Mouse (Mus musculus) kidney, postnatal 0 days (tissue): ENCODE measurements around the gene Foxn2. TPM values are rescaled to one million over a fixed set of nuclear protein-coding genes. Genes with fewer than 3 reads are reported as not detected.

ENCODE experiments used
- ATAC-seq: fragments of 200-750 bp; cut with Nextera tagmentation; replicated peaks from 2 replicates; pipeline ENCODE4 v1.8.0; 2017; ENCODE audit warnings: low read depth, moderate number of reproducible peaks, moderate TSS enrichment, moderate library complexity; ENCODE audit not compliant: low FRiP score
- DNase-seq: peaks from one replicate; pipeline ENCODE4 v3.0.0-alpha.2; 2016; ENCODE audit warnings: low spot score
- H3K27ac ChIP-seq: fragments of 300-500 bp; sonication (generic); 2 replicates; pipeline ENCODE4 v1.5.1; 2014; ENCODE audit warnings: mild to moderate bottlenecking
- H3K27me3 ChIP-seq: fragments of 300-500 bp; sonication (generic); 2 replicates; pipeline ENCODE4 v1.6.1; 2014; ENCODE audit warnings: low read length, mixed read lengths; ENCODE audit not compliant: insufficient read depth
- H3K36me3 ChIP-seq: fragments of 300-500 bp; sonication (generic); 2 replicates; pipeline ENCODE4 v1.6.1; 2014; ENCODE audit warnings: low read length, mixed read lengths; ENCODE audit not compliant: insufficient read depth
- H3K4me1 ChIP-seq: fragments of 300-500 bp; sonication (generic); replicated peaks from 2 replicates; pipeline ENCODE4 v1.6.1; 2014; ENCODE audit warnings: antibody characterized with exemption, low read length, mixed read lengths; ENCODE audit not compliant: insufficient read depth
- H3K4me2 ChIP-seq: fragments of 300-500 bp; sonication (generic); 2 replicates; pipeline ENCODE4 v1.6.1; 2014; ENCODE audit warnings: mild to moderate bottlenecking, low read length, moderate library complexity, mixed read lengths
- H3K4me3 ChIP-seq: fragments of 300-500 bp; sonication (generic); replicated peaks from 2 replicates; pipeline ENCODE4 v1.5.1; 2014; ENCODE audit warnings: low read depth, low read length
- H3K9ac ChIP-seq: fragments of 300-500 bp; sonication (generic); 2 replicates; pipeline ENCODE4 v1.6.1; 2014; ENCODE audit warnings: low read depth, low read length
- H3K9me3 ChIP-seq: fragments of 300-500 bp; sonication (generic); replicated peaks from 2 replicates; pipeline ENCODE4 v1.6.1; 2016; ENCODE audit warnings: low read length, inconsistent platforms, mixed read lengths
- CTCF ChIP-seq: IDR thresholded peaks from 2 replicates; pipeline ENCODE4 v1.5.1; 2016; ENCODE audit warnings: antibody characterized with exemption, low read depth, mild to moderate bottlenecking, moderate library complexity
- WGBS: fragments of 180-500 bp; shearing (Covaris S2); extraction: QIAGEN DNeasy Blood & Tissue Kit; methylation state at CpG from one replicate; pipeline ENCODE4 v1.1.7; 2014; 5-methylcytosine and 5-hydroxymethylcytosine counted together
- polyA plus RNA-seq: library from polyadenylated mRNA; unstranded; fragments of >200 nt; fragmentation: Nextera tagmentation; extraction: Ambion mirVana; gene quantifications from 2 replicates; pipeline ENCODE4 v1.2.1, GENCODE M21; 2015

Foxn2 gene
- polyA plus RNA-seq, 1 experiment from 2014 or later = 9.9 TPM

DNA sequence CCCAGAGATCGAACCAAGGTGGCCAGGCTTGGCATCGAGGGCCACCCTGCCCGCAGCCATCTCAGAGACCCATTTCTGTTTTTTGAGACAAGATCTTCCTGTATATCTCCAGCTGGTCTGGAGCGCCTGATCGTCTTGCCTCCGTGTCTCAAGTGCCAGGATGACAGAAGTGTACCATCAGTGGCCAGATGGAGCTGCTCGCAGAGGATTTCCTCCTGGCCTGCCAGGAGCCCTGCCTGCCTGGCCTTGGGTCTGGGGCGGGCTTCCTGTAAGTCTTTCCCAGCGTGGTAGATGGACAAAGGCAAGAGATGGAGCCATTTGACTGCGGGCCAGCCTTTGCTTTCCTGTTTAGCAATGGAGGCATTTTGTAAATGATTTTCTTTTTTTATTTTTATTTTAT, 66.9 kb downstream of the Foxn2 start:
- DNase-seq (no peak), ATAC-seq (no peak)
- Histone ChIP-seq H3K4me3 (no peak overlapping the region), H3K27ac (no peak overlapping the region), H3K4me2 (no peak overlapping the region), H3K4me1 (peaks cover 2% of the 10 kb centered on the region; the same call in 1 of the 2 replicates), H3K9ac (no peak overlapping the region), H3K27me3 (no peaks in the 10 kb centered on the region), H3K36me3 (no peaks in the 10 kb centered on the region), H3K9me3 (no peaks in the 10 kb centered on the region)
- no peak for TF ChIP-seq CTCF
- 83% methylated on average over 10 of the region's 10 CpGs for WGBS

DNA sequence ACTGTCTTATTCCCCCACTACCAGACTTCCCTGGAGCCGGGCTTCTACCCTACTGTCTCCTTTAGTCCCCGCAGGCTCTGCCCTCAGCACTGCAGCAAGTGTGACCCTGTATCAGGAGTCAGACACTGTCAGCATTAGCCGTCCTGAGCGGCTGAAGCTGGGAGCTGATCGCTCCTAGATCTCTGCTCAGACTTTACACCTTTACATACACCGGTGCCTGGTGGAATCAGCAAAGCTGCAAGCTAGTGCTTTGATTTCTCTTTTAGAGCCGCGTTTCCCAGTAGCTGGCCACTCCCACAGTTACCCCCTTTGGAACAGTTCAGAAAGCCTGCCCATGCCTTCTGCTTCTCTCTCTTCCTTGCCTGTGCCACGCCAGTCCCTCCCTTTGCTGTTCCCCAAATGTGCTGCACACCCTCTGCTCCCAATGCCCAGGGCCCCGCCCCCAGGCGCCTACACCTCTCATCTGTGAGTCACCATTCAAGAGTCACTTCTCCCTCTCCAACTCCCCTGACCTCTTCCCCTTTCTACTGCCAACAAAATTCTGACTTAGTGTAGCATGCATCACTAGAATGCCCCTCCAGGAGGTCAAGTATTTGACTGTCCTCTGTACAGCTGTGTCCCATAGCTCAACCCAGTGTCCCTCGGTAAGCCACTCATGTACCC, 68.5 kb downstream of the Foxn2 start:
- Histone ChIP-seq H3K9me3 (no peaks in the 10 kb centered on the region), H3K4me3 (no peak overlapping the region), H3K27me3 (no peaks in the 10 kb centered on the region), H3K4me2 (peak overlapping the region; percentile 44), H3K9ac (peak overlapping the region; percentile 35; the same call in 1 of the 2 replicates), H3K36me3 (no peaks in the 10 kb centered on the region), H3K27ac (0 out of 2 replicates have a peak overlapping the region, but pooled peaks have one; percentile 25), H3K4me1 (peaks cover 2% of the 10 kb centered on the region; the same call in 1 of the 2 replicates)
- peak; percentile 43 for DNase-seq
- TF ChIP-seq CTCF = no peak
- WGBS = 19% methylated on average over 12 of the region's 12 CpGs
- peak; percentile 74 for ATAC-seq

DNA sequence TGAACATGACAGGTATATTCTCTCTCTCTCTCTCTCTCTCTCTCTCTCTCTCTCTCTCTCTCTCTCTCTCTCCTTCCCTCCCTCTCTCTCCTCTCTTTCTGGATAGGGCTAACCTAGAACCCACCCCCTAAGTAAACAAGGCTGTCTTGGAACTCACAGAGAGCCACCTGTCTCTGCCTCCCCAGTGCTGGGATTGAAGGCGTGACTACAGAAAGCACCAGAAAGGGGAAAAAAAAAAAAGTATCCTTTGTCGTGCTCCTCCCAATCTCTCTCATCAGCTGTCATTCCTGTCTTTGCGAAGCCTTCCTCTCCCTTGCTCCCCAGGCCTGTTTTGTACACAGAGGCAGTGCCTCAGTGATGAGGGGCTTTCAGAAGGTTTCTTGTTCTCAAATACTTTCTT, 69.5 kb downstream of the Foxn2 start:
- no peaks in the 10 kb centered on the region for H3K36me3 ChIP-seq
- H3K4me2 ChIP-seq = no peak overlapping the region
- H3K9ac ChIP-seq = no peak overlapping the region
- no peak for TF ChIP-seq CTCF
- ATAC-seq = no peak
- H3K4me3 ChIP-seq = no peak overlapping the region
- H3K4me1 ChIP-seq = peaks cover 2% of the 10 kb centered on the region; the same call in 1 of the 2 replicates
- H3K27ac ChIP-seq = no peak overlapping the region
- no peaks in the 10 kb centered on the region for H3K9me3 ChIP-seq
- WGBS = 86% methylated on average over 3 of the region's 3 CpGs
- H3K27me3 ChIP-seq = no peaks in the 10 kb centered on the region
- no peak for DNase-seq

DNA sequence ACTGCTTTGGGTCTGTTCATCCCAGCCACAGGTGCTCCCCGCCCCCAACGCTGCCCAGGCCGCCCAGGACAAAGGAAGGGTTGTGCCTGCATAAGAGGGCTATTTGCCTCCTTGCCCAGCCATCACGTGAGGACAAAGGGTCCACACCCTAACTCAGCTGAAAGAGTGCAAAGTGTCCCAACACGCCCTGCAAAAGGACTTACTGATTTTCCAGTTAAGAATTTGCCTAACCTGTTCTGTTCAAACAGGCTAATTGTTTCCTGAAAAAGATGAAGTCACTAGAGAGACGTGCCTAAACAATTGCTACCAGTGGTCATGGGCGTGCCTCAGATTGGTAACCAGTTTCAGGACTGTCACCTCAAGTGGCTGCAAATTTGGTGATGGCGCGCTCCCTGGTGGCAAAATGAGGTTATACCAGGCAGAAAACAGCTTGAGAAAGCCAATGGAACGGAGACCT, 70.6 kb downstream of the Foxn2 start:
- Histone ChIP-seq H3K27me3 (no peaks in the 10 kb centered on the region), H3K27ac (no peak overlapping the region), H3K4me2 (no peak overlapping the region), H3K4me3 (no peak overlapping the region), H3K9ac (no peak overlapping the region), H3K36me3 (no peaks in the 10 kb centered on the region), H3K4me1 (peaks cover 2% of the 10 kb centered on the region; the same call in 1 of the 2 replicates), H3K9me3 (no peaks in the 10 kb centered on the region)
- no peak; the same call in 1 of the 2 replicates for ATAC-seq
- TF ChIP-seq CTCF = peak; percentile 86
- WGBS = 21% methylated on average over 10 of the region's 10 CpGs
- DNase-seq = peak; percentile 81

DNA sequence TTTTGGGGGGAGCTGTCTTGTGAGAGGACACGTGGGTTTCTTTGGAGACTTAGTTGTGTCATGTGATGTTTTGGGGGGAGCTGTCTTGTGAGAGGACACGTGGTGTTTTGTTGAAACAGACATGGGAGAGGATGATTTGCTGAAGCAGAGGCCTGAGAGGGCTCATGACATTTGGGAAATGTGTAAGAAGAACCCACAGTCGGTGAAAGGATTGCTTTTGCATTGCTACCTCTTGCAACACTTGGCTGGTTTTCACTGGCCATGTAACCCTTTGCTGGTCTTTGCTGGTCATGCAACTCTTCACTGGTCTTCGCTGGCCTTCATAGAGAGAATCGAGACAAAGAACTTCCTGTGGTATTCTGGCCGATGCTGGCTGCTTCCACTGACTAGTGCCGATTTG, 76.0 kb downstream of the Foxn2 start:
- no peak for TF ChIP-seq CTCF
- ATAC-seq (no peak), DNase-seq (no peak)
- WGBS = 70% methylated on average over 7 of the region's 7 CpGs
- Histone ChIP-seq H3K9ac (no peak overlapping the region), H3K4me3 (no peak overlapping the region), H3K4me1 (no peaks in the 10 kb centered on the region), H3K4me2 (no peak overlapping the region), H3K9me3 (no peaks in the 10 kb centered on the region), H3K36me3 (no peaks in the 10 kb centered on the region), H3K27me3 (no peaks in the 10 kb centered on the region), H3K27ac (no peak overlapping the region)

DNA sequence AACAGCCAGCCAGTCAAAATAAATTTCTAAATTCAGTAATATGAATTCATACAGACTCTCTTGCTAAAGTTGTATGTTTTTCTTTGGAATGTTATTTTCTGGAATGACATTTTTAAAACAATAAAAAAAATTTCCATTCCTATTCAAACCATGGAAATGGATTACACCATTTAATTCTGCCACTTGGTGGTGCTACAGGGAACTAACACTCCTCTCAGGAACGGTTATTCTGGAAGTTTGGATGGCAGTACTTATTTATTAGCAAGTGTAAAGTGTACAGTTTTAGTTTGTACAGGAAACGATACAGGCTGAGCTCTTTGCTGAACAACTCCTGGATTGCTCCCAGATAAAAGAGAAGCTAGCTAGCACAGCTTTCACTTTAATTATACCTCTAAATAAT, 87.3 kb downstream of the Foxn2 start:
- DNase-seq (peak; percentile 92), ATAC-seq (no peak)
- no peak overlapping the region for H3K27ac ChIP-seq
- 10% methylated on average over 2 of the region's 2 CpGs for WGBS
- H3K9ac ChIP-seq = no peak overlapping the region
- H3K4me1 ChIP-seq = no peaks in the 10 kb centered on the region; the same call in 1 of the 2 replicates
- H3K4me2 ChIP-seq = no peak overlapping the region
- no peaks in the 10 kb centered on the region for H3K9me3 ChIP-seq
- peak; percentile 79 for TF ChIP-seq CTCF
- H3K4me3 ChIP-seq = no peak overlapping the region
- H3K36me3 ChIP-seq = no peaks in the 10 kb centered on the region
- H3K27me3 ChIP-seq = no peaks in the 10 kb centered on the region
